Mouse (Mus musculus): ENCODE measurements at regions not wholly inside any gene's neighbourhood (a gene's known extent, or its start where the extent isn't known, plus 50 kb on each side); places are given as distances from the start of the nearest gene placed in this dataset.

GRCm38 (mm10) chr7:133315197-133316029, 191.3 kb upstream of the Ctbp2 start:
- TF ChIP-seq CTCF (IDR thresholded peaks at IDR 0.05) (no peak), EP300 (IDR thresholded peaks at IDR 0.05) (no peak)
